Mouse (Mus musculus) MEL (cell line): ENCODE data around the gene Ahcyl2. TPM values are rescaled to one million over a fixed set of nuclear protein-coding genes. Genes with fewer than 3 reads are reported as not detected.

ENCODE experiments used
- DNase-seq: peaks from one replicate; pipeline ENCODE4 v3.0.0; 2011; ENCODE audit warnings: low read depth, low spot score
- H3K27ac ChIP-seq: 2 replicates; pipeline ENCODE4 v1.5.1; 2012; ENCODE audit warnings: low read depth, mild to moderate bottlenecking, control low read depth, low read length, moderate library complexity; ENCODE audit not compliant: control insufficient read depth
- H3K27me3 ChIP-seq, 2 experiments: fragments of 150-350 bp in 1 of 2; sonication (generic) in 1 of 2; 2 replicates each; pipeline ENCODE4 v1.6.1; 2012; ENCODE audit warnings: low read length in 2 of 2, mild to moderate bottlenecking in 2 of 2, improper control_type of control experiment in 1 of 2, moderate library complexity in 1 of 2; ENCODE audit not compliant: insufficient read depth in 2 of 2, control insufficient read depth in 1 of 2
- H3K36me3 ChIP-seq, 2 experiments: 2 replicates each; pipeline ENCODE4 v1.6.1; 2012 to 2014; ENCODE audit warnings: low read length in 2 of 2, improper control_type of control experiment in 1 of 2, inconsistent platforms in 1 of 2, mild to moderate bottlenecking in 1 of 2; ENCODE audit not compliant: insufficient read depth in 2 of 2, control insufficient read depth in 1 of 2
- H3K4me1 ChIP-seq, 2 experiments: fragments of 150-350 bp in 1 of 2; sonication (generic) in 1 of 2; 2 replicates each; pipeline ENCODE4 v1.6.1; 2012; ENCODE audit warnings: low read length in 2 of 2, improper control_type of control experiment in 1 of 2, mild to moderate bottlenecking in 1 of 2; ENCODE audit not compliant: insufficient read depth in 2 of 2, control insufficient read depth in 1 of 2
- H3K4me3 ChIP-seq, 2 experiments: fragments of 150-350 bp in 1 of 2; sonication (generic) in 1 of 2; 2 replicates each; pipeline ENCODE4 v1.5.1; 2012; ENCODE audit warnings: low read depth in 2 of 2, low read length in 2 of 2, mild to moderate bottlenecking in 2 of 2, moderate library complexity in 2 of 2, control low read depth in 1 of 2, improper control_type of control experiment in 1 of 2; ENCODE audit not compliant: control insufficient read depth in 1 of 2, insufficient read depth in 1 of 2
- H3K79me2 ChIP-seq: 2 replicates; pipeline ENCODE4 v1.6.1; 2012; ENCODE audit warnings: mild to moderate bottlenecking, low read length, moderate library complexity; ENCODE audit not compliant: control insufficient read depth, poor library complexity, insufficient read depth
- H3K9ac ChIP-seq: 2 replicates; pipeline ENCODE4 v1.6.1; 2012; ENCODE audit warnings: low read depth, mild to moderate bottlenecking, control low read depth, low read length, moderate library complexity; ENCODE audit not compliant: control insufficient read depth, poor library complexity, severe bottlenecking
- H3K9me3 ChIP-seq: fragments of 150-350 bp; sonication (generic); replicated peaks from 2 replicates; pipeline ENCODE4 v1.6.1; 2012; ENCODE audit warnings: mild to moderate bottlenecking, low read length, improper control_type of control experiment, moderate library complexity; ENCODE audit not compliant: insufficient read depth
- CTCF ChIP-seq, 3 experiments: IDR thresholded peaks in 2 of 3; conservative IDR thresholded peaks in 1 of 3; 2 replicates each; pipeline ENCODE4 v1.5.1; 2011 to 2012; ENCODE audit warnings: low read length in 3 of 3, low read depth in 2 of 3, mild to moderate bottlenecking in 2 of 3, improper control_type of control experiment in 1 of 3, inconsistent platforms in 1 of 3, mixed read lengths in 1 of 3, moderate library complexity in 1 of 3; ENCODE audit not compliant: control insufficient read depth in 1 of 3, insufficient read depth in 1 of 3, poor library complexity in 1 of 3, severe bottlenecking in 1 of 3
- E2F4 ChIP-seq: IDR thresholded peaks from 2 replicates; pipeline ENCODE4 v1.6.1; 2011; ENCODE audit warnings: low read depth, low read length, improper control_type of control experiment, borderline replicate concordance
- ELF1 ChIP-seq: IDR thresholded peaks from 2 replicates; pipeline ENCODE4 v1.6.1; 2014; ENCODE audit warnings: low read depth, mild to moderate bottlenecking, inconsistent platforms, low read length, improper control_type of control experiment, moderate library complexity
- ETS1 ChIP-seq: IDR thresholded peaks from 2 replicates; pipeline ENCODE4 v1.6.1; 2012; ENCODE audit warnings: low read depth, mild to moderate bottlenecking, inconsistent platforms, low read length, improper control_type of control experiment, moderate library complexity
- JUND ChIP-seq: IDR thresholded peaks from 2 replicates; pipeline ENCODE4 v1.6.1; 2011; ENCODE audit warnings: low read depth, mild to moderate bottlenecking, improper control_type of control experiment, low read length
- KAT2A ChIP-seq: conservative IDR thresholded peaks from 2 replicates; pipeline ENCODE4 v1.6.1; 2012; ENCODE audit warnings: low read depth, low read length, improper control_type of control experiment, inconsistent platforms
- MAX ChIP-seq: IDR thresholded peaks from 2 replicates; pipeline ENCODE4 v1.6.1; 2011; ENCODE audit warnings: low read length, improper control_type of control experiment
- MAZ ChIP-seq: IDR thresholded peaks from 2 replicates; pipeline ENCODE4 v1.6.1; 2012; ENCODE audit warnings: low read depth, mild to moderate bottlenecking, inconsistent platforms, low read length, improper control_type of control experiment
- MEF2A ChIP-seq: IDR thresholded peaks from 2 replicates; pipeline ENCODE4 v1.6.1; 2014; ENCODE audit warnings: low read depth, mild to moderate bottlenecking, inconsistent platforms, low read length, improper control_type of control experiment; ENCODE audit not compliant: poor library complexity, insufficient replicate concordance, severe bottlenecking; ENCODE audit errors: extremely low read depth
- MYB ChIP-seq: IDR thresholded peaks from 2 replicates; pipeline ENCODE4 v1.6.1; 2011; ENCODE audit warnings: mild to moderate bottlenecking, low read depth, low read length, improper control_type of control experiment
- NELFE ChIP-seq: IDR thresholded peaks from 2 replicates; pipeline ENCODE4 v1.6.1; 2011; ENCODE audit warnings: low read depth, low read length, improper control_type of control experiment
- POLR2A ChIP-seq, 2 experiments: IDR thresholded peaks; 2 replicates each; pipeline ENCODE4 v1.6.1; 2011 to 2012; ENCODE audit warnings: low read length in 2 of 2, mild to moderate bottlenecking in 2 of 2, control low read depth in 1 of 2, improper control_type of control experiment in 1 of 2, low read depth in 1 of 2, moderate library complexity in 1 of 2; ENCODE audit not compliant: control insufficient read depth in 1 of 2, insufficient read depth in 1 of 2, poor library complexity in 1 of 2
- POLR2AphosphoS2 ChIP-seq: IDR thresholded peaks from 2 replicates; pipeline ENCODE4 v1.6.1; 2011; ENCODE audit warnings: low read length, improper control_type of control experiment
- POLR2AphosphoS5 ChIP-seq: IDR thresholded peaks from 2 replicates; pipeline ENCODE4 v1.6.1; 2012; ENCODE audit warnings: low read depth, borderline replicate concordance, mild to moderate bottlenecking, inconsistent platforms, low read length, moderate library complexity, mixed read lengths
- UBTF ChIP-seq: IDR thresholded peaks from 2 replicates; pipeline ENCODE4 v1.6.1; 2012; ENCODE audit warnings: low read depth, mild to moderate bottlenecking, inconsistent platforms, low read length, improper control_type of control experiment, moderate library complexity, borderline replicate concordance; ENCODE audit not compliant: insufficient read depth
- USF1 ChIP-seq: IDR thresholded peaks from 2 replicates; pipeline ENCODE4 v1.6.1; 2014; ENCODE audit warnings: low read depth, mild to moderate bottlenecking, inconsistent platforms, low read length, improper control_type of control experiment, moderate library complexity
- ZC3H11A ChIP-seq: IDR thresholded peaks from 2 replicates; pipeline ENCODE4 v1.6.1; 2012; ENCODE audit warnings: low read depth, mild to moderate bottlenecking, inconsistent platforms, low read length, improper control_type of control experiment
- ZKSCAN1 ChIP-seq: IDR thresholded peaks from 2 replicates; pipeline ENCODE4 v1.6.1; 2012; ENCODE audit warnings: low read depth, mild to moderate bottlenecking, inconsistent platforms, low read length, improper control_type of control experiment, moderate library complexity
- ZMIZ1 ChIP-seq: IDR thresholded peaks from 2 replicates; pipeline ENCODE4 v1.6.1; 2012; ENCODE audit warnings: low read depth, mild to moderate bottlenecking, inconsistent platforms, low read length, improper control_type of control experiment, moderate library complexity
- polyA plus RNA-seq, 2 experiments: library from polyadenylated mRNA; stranded (reverse) in 1 of 2; unstranded in 1 of 2; fragments of >175 nt in 1 of 2; fragments of >200 nt in 1 of 2; gene quantifications; 2 replicates each; pipeline versions ENCODE4 v1.2.1 to v1.2.4; 2012; ENCODE audit warnings: low replicate concordance in 2 of 2, low read depth in 1 of 2; ENCODE audit not compliant: insufficient read length in 2 of 2, insufficient read depth in 1 of 2, missing spikeins in 1 of 2
- total RNA-seq: library from RNA; depleted of rRNA; stranded (reverse); fragments of 300-350 nt; gene quantifications from 2 replicates; pipeline ENCODE4 v1.2.3, GENCODE M21; 2012

The Ahcyl2 gene
- total and polyA plus RNA-seq, 3 experiments: 16.9 to 17.0 TPM; not detected in 1

GRCm38 (mm10) chr6:29930087-29930486 lies 162.3 kb downstream of the Ahcyl2 start:
- Histone ChIP-seq H3K79me2 (no peaks in the 10 kb centered on the region), H3K9me3 (no peaks in the 10 kb centered on the region)
- TF ChIP-seq NELFE: no peak
- no peak for TF ChIP-seq POLR2AphosphoS5
- no peak for TF ChIP-seq ZMIZ1
- TF ChIP-seq POLR2A (IDR thresholded peaks at IDR 0.05; ENCODE audit: control insufficient read depth in 1 of 2, insufficient read depth in 1 of 2, low read depth in 1 of 2, low read length in 2 of 2, poor library complexity in 1 of 2): no peak
- TF ChIP-seq E2F4: no peak
- no peak for TF ChIP-seq ZKSCAN1
- TF ChIP-seq USF1: no peak
- no peak for TF ChIP-seq MAX
- no peak for TF ChIP-seq ZC3H11A
- no peak for TF ChIP-seq MYB
- TF ChIP-seq, all 39 proteins: peak for 0
- H3K9ac ChIP-seq: no peak overlapping the region
- no peaks in the 10 kb centered on the region for H3K27me3 ChIP-seq
- H3K4me1 ChIP-seq: no peaks in the 10 kb centered on the region
- no peak overlapping the region for H3K27ac ChIP-seq
- no peak overlapping the region for H3K4me3 ChIP-seq
- DNase-seq: no peak
- no peaks in the 10 kb centered on the region for H3K36me3 ChIP-seq

GRCm38 (mm10) chr6:29930665-29931064 lies 162.9 kb downstream of the Ahcyl2 start:
- H3K79me2 ChIP-seq: no peaks in the 10 kb centered on the region
- no peak overlapping the region for H3K27ac ChIP-seq
- no peaks in the 10 kb centered on the region for H3K4me1 ChIP-seq
- H3K9ac ChIP-seq: no peak overlapping the region
- no peaks in the 10 kb centered on the region for H3K9me3 ChIP-seq
- DNase-seq: no peak
- no peak overlapping the region for H3K4me3 ChIP-seq
- H3K27me3 ChIP-seq: no peaks in the 10 kb centered on the region
- no peaks in the 10 kb centered on the region for H3K36me3 ChIP-seq
- TF ChIP-seq MAZ (no peak), KAT2A (no peak), MYB (no peak), POLR2AphosphoS2 (no peak), MEF2A (no peak), CTCF (IDR thresholded peaks at IDR 0.05 in 2 of 3, conservative IDR thresholded peaks at IDR 0.05 in 1 of 3; ENCODE audit: control insufficient read depth in 1 of 3, insufficient read depth in 1 of 3, low read depth in 2 of 3, low read length in 3 of 3, poor library complexity in 1 of 3, severe bottlenecking in 1 of 3) (no peak), UBTF (no peak), ELF1 (no peak), JUND (no peak), ETS1 (no peak)
- TF ChIP-seq, all 39 proteins: peak for 0
